Mouse (Mus musculus) embryonic stem cell, embryonic (primary cell): ENCODE measurements around the gene Pgrmc1.

Experiments
- CTCF ChIA-PET, 4 experiments: fragments of 300-600 bp in 2 of 4; fragments of 350-600 bp in 2 of 4; sonication (Branson Sonifier 250); formaldehyde crosslinking; loops; one replicate each; lab custom pipeline; 2022; ENCODE audit warnings: inconsistent platforms in 2 of 4; lab: Charles Lee
- POLR2A ChIA-PET, 4 experiments: fragments of 300-600 bp in 2 of 4; fragments of 350-600 bp in 2 of 4; sonication (Branson Sonifier 250); formaldehyde crosslinking; loops; one replicate each; lab custom pipeline; 2022; ENCODE audit warnings: antibody characterized with exemption in 4 of 4, inconsistent platforms in 1 of 4; lab: Charles Lee

The Pgrmc1 gene

GRCm38 (mm10) chrX:36596483-36597120 lies 1.4 kb upstream of the Pgrmc1 start:
- POLR2A ChIA-PET = interaction anchor here in 3 of 4 experiments (0.6 to 3.3 kb wide), 17 partner anchors 9 to 1492 kb away, joined by 3 to 22 read pairs (median 3); partner anchors contain the start of genes Akap17b (in 2 of the 3) and Rpl39 (in 1 of the 3)

GRCm38 (mm10) chrX:36598390-36598810 lies 394 bp downstream of the Pgrmc1 start:
- ChIA-PET CTCF (interaction anchor here in 1 of 4 experiments (1.0 to 2.2 kb wide), 2 partner anchors 46 to 197 kb away, joined by 3 to 18 read pairs; partner anchors contain the start of genes Akap17b and Slc25a5), POLR2A (interaction anchor here in 3 of 4 experiments (0.5 to 3.3 kb wide), 63 partner anchors 8 to 512 kb away, joined by 3 to 48 read pairs (median 4); partner anchors contain the start of genes Akap17b (in 3 of the 3), Rpl39 (in 3 of the 3), Slc25a5 (in 3 of the 3) and Lonrf3 (in 1 of the 3))

More at GRCm38 (mm10) chrX:36596483-36597120, 1.4 kb upstream of the Pgrmc1 start:
- CTCF ChIA-PET = interaction anchor here in 1 of 4 experiments (0.6 to 2.2 kb wide), 3 partner anchors 48 to 315 kb away, joined by 4 to 18 read pairs (median 6); partner anchors contain the start of gene Akap17b

GRCm38 (mm10) chrX:36598861-36599344 lies 897 bp downstream of the Pgrmc1 start:
- POLR2A ChIA-PET = interaction anchor here in 3 of 4 experiments (0.6 to 3.3 kb wide), 17 partner anchors 8 to 487 kb away, joined by 3 to 22 read pairs (median 5); partner anchors contain the start of genes Akap17b (in 2 of the 3), Lonrf3 (in 1 of the 3), Nkrf (in 1 of the 3) and Rpl39 (in 1 of the 3)
- CTCF ChIA-PET = no interaction called here

- POLR2A ChIA-PET = interaction anchor here in 3 of 4 experiments (0.6 to 1.9 kb wide), 8 partner anchors 9 to 304 kb away, joined by 3 to 12 read pairs (median 4); partner anchors contain the start of genes Akap17b (in 2 of the 3) and Slc25a5 (in 1 of the 3)
- CTCF ChIA-PET = no interaction called here
Observed at GRCm38 (mm10) chrX:36599656-36600055, 1.6 kb downstream of the Pgrmc1 start.

- CTCF ChIA-PET = no interaction called here
- POLR2A ChIA-PET = interaction anchor here in 2 of 4 experiments (0.6 to 1.9 kb wide), 6 partner anchors 8 to 195 kb away, joined by 3 to 12 read pairs (median 4); partner anchors contain the start of genes Akap17b (in 2 of the 2) and Slc25a5 (in 1 of the 2)
Observed at GRCm38 (mm10) chrX:36600066-36600465, 2.1 kb downstream of the Pgrmc1 start.

- POLR2A ChIA-PET = interaction anchor here in 1 of 4 experiments (0.8 to 1.1 kb wide), 2 partner anchors 192 to 214 kb away, joined by 3 to 4 read pairs; partner anchors contain the start of gene Slc25a5
- CTCF ChIA-PET = no interaction called here
Observed at GRCm38 (mm10) chrX:36602926-36603325, 4.9 kb downstream of the Pgrmc1 start.

- CTCF ChIA-PET = no interaction called here
- POLR2A ChIA-PET = no interaction called here
Observed at GRCm38 (mm10) chrX:36604040-36604439, 6.0 kb downstream of the Pgrmc1 start.

- POLR2A ChIA-PET = interaction anchor here in 2 of 4 experiments (1.0 to 4.1 kb wide), 3 partner anchors 9 to 12 kb away, joined by 3 to 20 read pairs (median 4); partner anchors contain the start of gene Pgrmc1 (in 2 of the 2)
- CTCF ChIA-PET = no interaction called here
Observed at GRCm38 (mm10) chrX:36609117-36609516, 11.1 kb downstream of the Pgrmc1 start.

GRCm38 (mm10) chrX:36628102-36628501 lies 30.1 kb downstream of the Pgrmc1 start:
- ChIA-PET POLR2A (interaction anchor here in 1 of 4 experiments (1.1 kb wide), 1 partner anchor 30 kb away, joined by 3 read pairs; the partner anchor contains the start of gene Pgrmc1), CTCF (interaction anchor here in 1 of 4 experiments (1.1 kb wide), 1 partner anchor 17 kb away, joined by 21 read pairs; the partner anchor contains the start of gene Akap17b)

GRCm38 (mm10) chrX:36630771-36631170 lies 32.8 kb downstream of the Pgrmc1 start:
- POLR2A ChIA-PET = interaction anchor here in 2 of 4 experiments (1.0 to 3.2 kb wide), 4 partner anchors 14 to 165 kb away, joined by 3 to 15 read pairs (median 5); partner anchors contain the start of genes Akap17b (in 2 of the 2), Pgrmc1 (in 1 of the 2) and Slc25a5 (in 1 of the 2)
- CTCF ChIA-PET = interaction anchor here in 2 of 4 experiments (1.3 to 2.8 kb wide), 2 partner anchors 14 kb away, joined by 4 to 11 read pairs; partner anchors contain the start of gene Akap17b (in 2 of the 2)

- CTCF ChIA-PET = no interaction called here
- POLR2A ChIA-PET = interaction anchor here in 1 of 4 experiments (0.7 kb wide), 1 partner anchor 42 kb away, joined by 3 read pairs; the partner anchor contains the start of gene Pgrmc1
Observed at GRCm38 (mm10) chrX:36640046-36640445, 42.0 kb downstream of the Pgrmc1 start.

GRCm38 (mm10) chrX:36644657-36645551 lies 46.9 kb downstream of the Pgrmc1 start, which contains the start of gene Akap17b:
Gene Akap17b, minus strand, starts transcription at chrX:36645395.
- CTCF ChIA-PET = interaction anchor here (0.5 to 1.9 kb wide), 27 partner anchors 8 to 384 kb away, joined by 3 to 21 read pairs (median 3); partner anchors contain the start of gene Pgrmc1 (in 1 of the 4)
- POLR2A ChIA-PET = interaction anchor here (0.6 to 4.2 kb wide), 47 partner anchors 9 to 465 kb away, joined by 3 to 48 read pairs (median 4); partner anchors contain the start of genes Pgrmc1 (in 3 of the 4), Rpl39 (in 2 of the 4), Slc25a43 (in 2 of the 4) and Nkrf (in 1 of the 4)
